Mouse (Mus musculus): Measurements from ENCODE around the gene Fut4. TPM values are rescaled to one million over a fixed set of nuclear protein-coding genes. Genes with fewer than 3 reads are reported as not detected.

The Fut4 gene
- polyA plus RNA-seq, 1 experiment = 0.26 TPM

DNA sequence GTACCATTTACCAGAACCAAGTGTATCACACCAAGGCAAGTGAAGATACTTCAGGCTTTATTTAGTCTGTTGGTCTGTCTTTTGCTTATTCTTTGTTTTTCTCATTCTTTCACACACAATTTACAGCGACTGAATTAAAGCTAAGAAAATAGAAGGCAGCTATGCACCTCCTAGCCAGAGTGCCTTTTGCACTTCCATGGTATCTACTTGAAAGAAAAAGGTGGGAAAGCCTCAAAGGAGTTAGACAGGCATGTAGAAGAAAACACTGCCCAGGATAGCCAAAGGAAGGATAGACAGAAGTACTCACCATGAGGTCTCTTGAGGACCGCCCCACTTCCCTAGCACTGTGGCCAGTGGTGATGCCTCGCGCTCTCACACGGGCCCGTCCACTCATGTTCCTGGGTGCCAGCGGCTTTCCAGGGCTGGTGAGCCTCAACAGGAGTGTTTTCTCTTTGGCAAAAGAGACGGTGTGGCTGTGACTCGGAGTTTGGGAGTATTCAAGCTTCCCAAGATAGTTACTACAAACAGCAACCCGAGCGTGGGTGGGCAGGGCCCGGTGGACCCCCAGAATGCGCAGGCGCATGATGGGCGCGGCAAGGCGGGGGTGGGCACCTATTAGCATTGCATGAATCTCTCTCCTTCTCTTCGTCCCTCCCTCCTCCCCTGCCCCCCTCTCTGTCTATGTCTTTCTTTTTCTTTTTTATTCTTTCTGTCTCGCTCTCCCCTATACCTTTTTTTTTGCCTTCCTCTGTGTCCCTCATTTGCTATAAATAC, 11.9 kb downstream of the Fut4 start, which contains the start of gene Piwil4:
Piwil4 (minus strand) TSS at position 583 of the 774 bp plus-strand sequence.
- Histone ChIP-seq H3K4me1 (ENCODE audit: control insufficient read depth, insufficient read depth, low read length) (no peaks in the 10 kb centered on the region), H3K4me3 (replicated peaks; ENCODE audit: insufficient read depth, low read depth, low read length) (no peak within 1 kb of the TSS), H3K27ac (ENCODE audit: insufficient read depth, low read length) (no peak within 1 kb of the TSS), H3K27me3 (ENCODE audit: control insufficient read depth, insufficient read depth, low read length) (no peaks in the 10 kb centered on the region)
- 85% methylated on average over 19 of the region's 19 CpGs for WGBS
- no peak for TF ChIP-seq CTCF (IDR thresholded peaks at IDR 0.05; ENCODE audit: borderline replicate concordance, insufficient read depth, low read depth, low read length)
- no peak for TF ChIP-seq POLR2A (IDR thresholded peaks at IDR 0.05; ENCODE audit: borderline replicate concordance, insufficient read depth, low read length)
- DNase-seq = no peak

GRCm38 (mm10) chr9:14739498-14740150, 12.6 kb downstream of the Fut4 start:
- H3K27me3 ChIP-seq (ENCODE audit: control insufficient read depth, insufficient read depth, low read length) = no peaks in the 10 kb centered on the region
- H3K4me1 ChIP-seq (ENCODE audit: control insufficient read depth, insufficient read depth, low read length) = no peaks in the 10 kb centered on the region
- TF ChIP-seq POLR2A (IDR thresholded peaks at IDR 0.05; ENCODE audit: borderline replicate concordance, insufficient read depth, low read length) = no peak
- no peak for TF ChIP-seq CTCF (IDR thresholded peaks at IDR 0.05; ENCODE audit: borderline replicate concordance, insufficient read depth, low read depth, low read length)
- no peak overlapping the region for H3K4me3 ChIP-seq (replicated peaks; ENCODE audit: insufficient read depth, low read depth, low read length)
- WGBS = 78% methylated on average over 4 of the region's 4 CpGs
- DNase-seq = no peak
- H3K27ac ChIP-seq (ENCODE audit: insufficient read depth, low read length) = no peak overlapping the region

DNA sequence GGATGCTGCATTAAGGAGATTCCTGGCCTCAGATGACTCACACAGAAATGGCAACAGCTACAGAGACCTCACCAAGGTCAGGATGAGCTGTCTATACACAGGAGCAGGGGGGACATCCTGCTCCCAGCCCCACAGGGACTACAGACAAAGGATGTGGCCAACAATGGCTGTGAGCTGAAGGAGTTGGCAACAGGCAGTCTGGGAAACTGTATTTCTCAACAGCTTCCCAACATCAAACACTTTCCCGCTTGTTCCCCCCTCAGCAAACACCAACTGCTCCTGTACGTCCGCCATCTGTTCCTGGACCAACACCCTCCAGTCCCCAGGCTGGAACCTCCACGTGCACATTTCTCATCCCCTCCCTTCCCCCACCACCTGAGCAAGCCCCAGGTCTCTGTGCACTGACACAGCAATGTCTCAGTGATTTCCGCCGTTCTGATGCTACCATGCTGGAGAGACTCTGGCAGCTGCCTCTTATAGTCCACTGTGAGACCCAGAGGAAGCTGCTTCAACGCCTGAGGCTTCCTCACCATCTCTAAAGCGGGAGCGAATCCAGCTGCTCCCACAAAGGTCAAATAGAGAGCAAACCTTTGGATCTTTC, 21.2 kb downstream of the Fut4 start:
- TF ChIP-seq CTCF (IDR thresholded peaks at IDR 0.05; ENCODE audit: borderline replicate concordance, insufficient read depth, low read depth, low read length) (no peak), POLR2A (IDR thresholded peaks at IDR 0.05; ENCODE audit: borderline replicate concordance, insufficient read depth, low read length) (no peak)
- Histone ChIP-seq H3K4me1 (ENCODE audit: control insufficient read depth, insufficient read depth, low read length) (no peaks in the 10 kb centered on the region), H3K27ac (ENCODE audit: insufficient read depth, low read length) (no peak overlapping the region), H3K27me3 (ENCODE audit: control insufficient read depth, insufficient read depth, low read length) (no peaks in the 10 kb centered on the region), H3K4me3 (replicated peaks; ENCODE audit: insufficient read depth, low read depth, low read length) (no peak overlapping the region)
- peak in 1 of 2 experiments; percentile 13 for DNase-seq
- WGBS = 22% methylated on average over 9 of the region's 9 CpGs

DNA sequence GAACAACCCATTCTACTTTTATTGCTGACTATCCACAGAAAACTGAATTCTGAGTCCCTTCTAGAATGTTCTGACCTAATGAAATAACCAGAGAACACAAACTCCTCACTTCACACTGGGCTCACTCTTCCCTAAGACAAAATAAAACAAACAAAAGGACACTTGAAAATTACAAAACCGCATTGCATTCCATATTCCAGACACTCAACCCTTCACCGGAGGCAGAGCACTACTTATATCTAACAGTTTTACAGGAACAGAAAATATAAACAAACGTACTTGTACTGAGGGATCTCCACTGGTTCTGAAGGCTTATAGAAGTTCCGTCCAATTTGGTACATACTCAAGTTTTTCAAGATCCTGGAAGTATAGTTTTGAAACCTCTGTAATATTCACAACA, 23.8 kb downstream of the Fut4 start:
- Histone ChIP-seq H3K27me3 (ENCODE audit: control insufficient read depth, insufficient read depth, low read length) (no peaks in the 10 kb centered on the region), H3K4me3 (replicated peaks; ENCODE audit: insufficient read depth, low read depth, low read length) (no peak overlapping the region), H3K27ac (ENCODE audit: insufficient read depth, low read length) (no peak overlapping the region), H3K4me1 (ENCODE audit: control insufficient read depth, insufficient read depth, low read length) (no peaks in the 10 kb centered on the region)
- TF ChIP-seq POLR2A (IDR thresholded peaks at IDR 0.05; ENCODE audit: borderline replicate concordance, insufficient read depth, low read length) = no peak
- no peak for TF ChIP-seq CTCF (IDR thresholded peaks at IDR 0.05; ENCODE audit: borderline replicate concordance, insufficient read depth, low read depth, low read length)
- no peak for DNase-seq
- WGBS = 94% methylated on average over 4 of the region's 4 CpGs

DNA sequence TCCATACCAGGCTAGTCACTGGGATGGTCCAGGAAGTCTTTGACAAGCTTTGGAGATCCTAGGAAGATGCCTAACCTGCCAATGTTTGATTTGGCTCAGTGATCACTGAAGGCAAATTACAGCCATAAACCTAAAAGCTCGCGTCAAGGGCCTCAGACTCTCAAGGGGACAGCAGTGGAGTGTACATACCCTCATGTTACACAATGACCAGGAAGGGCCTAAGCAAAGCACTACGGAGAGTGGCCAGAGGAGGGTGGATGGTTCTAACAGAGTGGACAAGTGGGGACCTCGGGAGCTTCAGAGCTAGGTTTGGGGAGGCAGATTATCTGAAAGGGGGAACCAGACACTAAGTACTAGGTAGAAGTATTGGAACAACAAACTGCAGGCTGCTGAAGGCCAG, 25.6 kb downstream of the Fut4 start:
- H3K4me3 ChIP-seq (replicated peaks; ENCODE audit: insufficient read depth, low read depth, low read length) = no peak overlapping the region
- no peaks in the 10 kb centered on the region for H3K27me3 ChIP-seq (ENCODE audit: control insufficient read depth, insufficient read depth, low read length)
- H3K4me1 ChIP-seq (ENCODE audit: control insufficient read depth, insufficient read depth, low read length) = no peaks in the 10 kb centered on the region
- H3K27ac ChIP-seq (ENCODE audit: insufficient read depth, low read length) = no peak overlapping the region
- DNase-seq = no peak
- no peak for TF ChIP-seq CTCF (IDR thresholded peaks at IDR 0.05; ENCODE audit: borderline replicate concordance, insufficient read depth, low read depth, low read length)
- no peak for TF ChIP-seq POLR2A (IDR thresholded peaks at IDR 0.05; ENCODE audit: borderline replicate concordance, insufficient read depth, low read length)
- 88% methylated on average over 4 of the region's 4 CpGs for WGBS

GRCm38 (mm10) chr9:14726005-14726404, 26.2 kb downstream of the Fut4 start:
- WGBS = 77% methylated on average over 6 of the region's 6 CpGs
- no peaks in the 10 kb centered on the region for H3K27me3 ChIP-seq (ENCODE audit: control insufficient read depth, insufficient read depth, low read length)
- H3K27ac ChIP-seq (ENCODE audit: insufficient read depth, low read length) = no peak overlapping the region
- H3K4me3 ChIP-seq (replicated peaks; ENCODE audit: insufficient read depth, low read depth, low read length) = no peak overlapping the region
- no peak for TF ChIP-seq CTCF (IDR thresholded peaks at IDR 0.05; ENCODE audit: borderline replicate concordance, insufficient read depth, low read depth, low read length)
- TF ChIP-seq POLR2A (IDR thresholded peaks at IDR 0.05; ENCODE audit: borderline replicate concordance, insufficient read depth, low read length) = no peak
- DNase-seq = no peak
- no peaks in the 10 kb centered on the region for H3K4me1 ChIP-seq (ENCODE audit: control insufficient read depth, insufficient read depth, low read length)

DNA sequence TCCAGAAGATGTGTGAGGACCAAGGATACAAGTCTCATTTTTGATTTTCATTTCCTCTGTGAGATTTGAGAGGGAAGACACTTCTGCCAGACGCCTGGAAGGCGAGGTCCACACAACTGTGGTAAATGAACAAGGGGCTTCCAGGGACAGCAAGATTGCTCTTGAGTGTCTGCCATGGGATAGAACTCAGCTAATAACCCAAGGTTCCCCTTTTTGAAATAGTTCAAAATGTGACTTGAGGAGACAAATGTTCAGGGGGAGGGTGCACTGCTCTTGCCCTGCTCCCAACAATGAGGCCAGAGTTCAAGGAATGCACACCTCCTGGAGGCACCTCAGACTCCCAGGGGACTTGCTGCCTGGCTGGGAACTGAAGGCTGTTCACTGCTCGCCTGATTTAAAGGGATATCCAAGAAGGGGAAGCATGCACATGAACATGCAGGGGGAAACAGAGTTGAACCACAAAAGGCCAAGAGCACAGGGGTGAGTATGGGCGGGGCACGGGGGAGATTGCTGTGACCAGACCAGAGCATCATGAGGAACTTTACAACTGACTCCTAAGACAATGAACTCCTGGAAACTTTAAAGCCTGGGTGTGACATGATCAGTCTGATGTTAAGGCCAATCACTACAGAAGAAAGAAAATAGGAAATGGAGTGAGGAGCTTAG, 27.3 kb downstream of the Fut4 start:
- Histone ChIP-seq H3K27ac (ENCODE audit: insufficient read depth, low read length) (no peak overlapping the region), H3K4me1 (ENCODE audit: control insufficient read depth, insufficient read depth, low read length) (no peaks in the 10 kb centered on the region), H3K27me3 (ENCODE audit: control insufficient read depth, insufficient read depth, low read length) (no peaks in the 10 kb centered on the region), H3K4me3 (replicated peaks; ENCODE audit: insufficient read depth, low read depth, low read length) (no peak overlapping the region)
- TF ChIP-seq POLR2A (IDR thresholded peaks at IDR 0.05; ENCODE audit: borderline replicate concordance, insufficient read depth, low read length) (no peak), CTCF (IDR thresholded peaks at IDR 0.05; ENCODE audit: borderline replicate concordance, insufficient read depth, low read depth, low read length) (no peak)
- DNase-seq = no peak
- WGBS = 68% methylated on average over 5 of the region's 5 CpGs

Measured in cerebellum, adult 2 months (tissue).